Mouse (Mus musculus) lung, adult 2 months (tissue): ENCODE results near the gene Fam13c.

Experiments used
- CTCF ChIP-seq: fragments of 200-500 bp; IDR thresholded peaks from 2 replicates; pipeline ENCODE4 v1.5.1; 2011; ENCODE audit warnings: mild to moderate bottlenecking, low read length, control low read depth; ENCODE audit not compliant: insufficient read depth
- POLR2A ChIP-seq: fragments of 200-500 bp; IDR thresholded peaks from 2 replicates; pipeline ENCODE4 v1.6.1; 2011; ENCODE audit warnings: low read depth, mild to moderate bottlenecking, control low read depth, low read length, borderline replicate concordance; ENCODE audit errors: extremely low read depth

DNA sequence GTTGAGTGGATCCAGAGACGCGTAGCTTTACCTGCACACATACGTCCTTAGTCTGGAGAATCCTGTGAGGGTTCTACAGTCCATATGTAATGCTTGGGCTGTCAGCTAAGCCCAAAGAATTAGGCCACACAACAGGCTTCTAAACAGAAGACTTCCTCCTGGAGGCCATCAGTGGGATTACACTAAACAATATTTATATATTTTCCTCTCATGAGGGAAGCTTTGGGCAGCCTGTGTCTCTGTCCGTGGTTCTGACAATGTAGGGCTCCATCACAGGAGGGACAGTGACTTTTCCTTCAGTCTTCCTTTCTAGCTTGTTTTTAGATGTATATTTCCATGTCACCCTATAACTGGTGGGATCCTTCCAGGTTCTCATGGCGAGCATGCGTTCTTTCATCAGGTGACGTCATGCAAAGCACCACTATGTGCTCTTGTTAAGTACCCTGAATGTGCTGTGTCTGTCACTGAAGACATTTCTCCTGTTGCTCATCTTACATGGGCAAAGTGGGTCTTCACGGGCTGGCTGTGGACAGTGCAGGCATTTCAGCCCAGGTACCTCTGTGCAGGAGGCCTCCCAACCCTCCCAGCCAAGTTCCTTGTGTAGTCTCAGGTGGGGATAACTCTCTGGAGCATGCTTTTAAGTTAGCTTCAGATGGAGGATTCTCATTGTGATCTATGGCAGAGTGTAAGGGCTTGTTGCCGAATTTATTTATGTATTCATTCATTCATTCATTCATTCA, 100.3 kb downstream of the Fam13c start:
- TF ChIP-seq POLR2A (no peak), CTCF (no peak)
